Mouse (Mus musculus) macrophage (primary cell): ENCODE measurements around the gene Chil1. TPM values are rescaled to one million over a fixed set of nuclear protein-coding genes. Genes with fewer than 3 reads are reported as not detected.

Experiments used
- H3K27ac ChIP-seq: fragments of 350-480 bp; formaldehyde crosslinking; 2 replicates; pipeline ENCODE4 v1.9.0; 2021
- H3K36me3 ChIP-seq: fragments of 350-480 bp; formaldehyde crosslinking; 2 replicates; pipeline ENCODE4 v1.9.0; 2021; ENCODE audit errors: inconsistent target
- H3K4me3 ChIP-seq: fragments of 350-480 bp; formaldehyde crosslinking; 2 replicates; pipeline ENCODE4 v1.9.0; 2021; ENCODE audit errors: inconsistent target
- H3K79me2 ChIP-seq: fragments of 350-480 bp; formaldehyde crosslinking; 2 replicates; pipeline ENCODE4 v1.9.0; 2021; ENCODE audit errors: inconsistent target
- WGBS: methylation state at CpG from one replicate; pipeline ENCODE4 v1.1.7; 2026; ENCODE audit warnings: inconsistent platforms; ENCODE audit not compliant: missing documents; 5-methylcytosine and 5-hydroxymethylcytosine counted together
- polyA plus RNA-seq: library from polyadenylated mRNA; stranded (reverse); fragments of 250-400 nt; gene quantifications from 3 replicates; pipeline ENCODE4 v1.2.4, GENCODE M21; 2018; ENCODE audit warnings: inconsistent platforms

Chil1 gene
- polyA plus RNA-seq, 1 experiment from 2014 or later, result 1.8 TPM

DNA sequence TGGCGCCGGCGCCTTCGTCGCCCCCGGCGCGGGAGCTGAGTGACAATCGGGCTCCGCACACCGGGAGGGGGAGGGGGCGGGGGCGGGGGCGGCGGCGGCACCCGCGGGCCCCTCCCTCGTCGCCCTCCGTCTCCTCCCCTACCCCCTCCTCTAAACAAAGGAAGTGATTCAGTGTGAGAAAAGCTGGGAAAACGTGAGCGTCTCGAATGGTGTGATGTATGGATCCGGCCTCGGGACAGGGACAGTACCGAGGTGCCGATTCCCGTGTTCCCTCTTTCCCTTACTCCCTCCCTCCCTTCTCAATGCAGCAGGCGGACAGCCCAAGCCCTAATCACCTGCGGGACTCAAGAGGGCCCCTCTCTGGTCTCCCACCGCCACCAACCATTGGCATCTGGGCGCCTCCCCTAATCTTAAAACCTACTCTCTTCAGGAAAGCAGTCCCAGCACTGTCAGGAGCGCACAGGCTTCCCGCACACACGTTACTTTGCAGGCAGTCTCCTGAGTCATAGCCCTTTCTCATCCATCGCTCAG is 53.5 kb downstream of the Chil1 start, which contains the start of gene Adora1:
TSS of gene Adora1 (minus strand) at position 41 of the 531 bp plus-strand sequence.
- no peaks in the 10 kb centered on the region for H3K36me3 ChIP-seq
- H3K79me2 ChIP-seq, result no peaks in the 10 kb centered on the region
- 5% methylated on average over 30 of the region's 37 CpGs for WGBS
- H3K4me3 ChIP-seq, result no peak within 1 kb of the TSS
- no peak within 1 kb of the TSS for H3K27ac ChIP-seq

DNA sequence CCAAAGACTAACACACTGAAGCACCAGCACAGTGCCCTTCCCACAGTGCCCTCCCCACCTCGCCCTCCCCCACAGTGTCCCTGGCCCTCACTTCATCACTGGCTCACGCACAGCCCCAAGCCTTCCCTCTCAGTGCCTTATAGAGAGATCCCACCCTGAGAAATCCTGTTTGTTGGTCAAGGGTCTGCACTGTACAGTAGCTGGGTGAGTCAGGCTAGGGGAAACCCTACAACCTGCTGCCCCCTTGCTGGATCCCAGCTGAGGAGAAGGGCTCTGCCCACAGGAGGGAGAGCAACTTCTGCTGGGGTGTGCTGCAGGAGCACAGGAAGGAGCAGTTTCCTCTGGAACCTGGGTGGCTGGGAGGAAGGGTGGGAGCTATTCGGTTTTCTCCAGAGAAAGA is 54.2 kb downstream of the Chil1 start:
- Histone ChIP-seq H3K36me3 (no peaks in the 10 kb centered on the region), H3K4me3 (no peak overlapping the region), H3K79me2 (no peaks in the 10 kb centered on the region), H3K27ac (no peak overlapping the region)
- 62% methylated on average over 3 of the region's 3 CpGs for WGBS

DNA sequence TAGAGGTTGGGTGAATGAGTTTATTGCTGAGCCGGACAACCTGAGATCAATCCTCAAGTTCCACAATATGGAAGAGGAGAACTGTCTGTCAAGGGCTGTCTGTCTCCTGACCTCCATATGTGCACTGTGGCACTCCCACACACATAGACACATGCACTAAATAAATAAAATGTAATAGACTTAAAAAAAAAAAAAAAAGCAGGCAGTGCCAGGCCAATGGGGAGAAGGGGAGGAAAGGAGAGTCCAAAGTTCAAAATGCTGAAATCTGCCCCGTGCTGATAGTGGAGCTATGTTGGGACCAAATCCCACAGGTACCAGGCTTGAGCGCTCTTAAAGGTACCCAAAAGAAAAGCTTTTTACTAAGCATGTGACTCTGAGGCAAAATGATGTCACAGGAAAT is 55.5 kb downstream of the Chil1 start:
- Histone ChIP-seq H3K4me3 (no peak overlapping the region), H3K27ac (no peak overlapping the region), H3K79me2 (no peaks in the 10 kb centered on the region), H3K36me3 (no peaks in the 10 kb centered on the region)
- 97% methylated on average over 3 of the region's 3 CpGs for WGBS

Other genes with a start within 250 kb of the Chil1 start
- gene Fmod, start 144.9 kb upstream of the Chil1 start, polyA plus RNA-seq, result not detected in 3 replicates
- gene Btg2, start 103.1 kb upstream of the Chil1 start, polyA plus RNA-seq, result 3.9 to 21.4 TPM (median 6.0 TPM) in 3 replicates
- gene Chit1, start 70.9 kb upstream of the Chil1 start, polyA plus RNA-seq, result not detected in 3 replicates
- not detected in 3 replicates for gene Mybph, start 11.3 kb downstream of the Chil1 start, polyA plus RNA-seq
- gene Adora1, start 53.3 kb downstream of the Chil1 start, polyA plus RNA-seq, result not detected in 3 replicates
- not detected in 3 replicates for gene Myog, start 107.8 kb downstream of the Chil1 start, polyA plus RNA-seq
- gene Ppfia4, start 150.8 kb downstream of the Chil1 start, polyA plus RNA-seq, result 5.1 to 8.5 TPM (median 6.0 TPM) in 3 replicates
- 31.9 to 35.6 TPM (median 34.8 TPM) in 3 replicates for gene Tmem183a, start 179.8 kb downstream of the Chil1 start, polyA plus RNA-seq
- not detected in 3 replicates for gene 4933406M09Rik, start 203.8 kb downstream of the Chil1 start, polyA plus RNA-seq
- gene Cyb5r1, start 223.4 kb downstream of the Chil1 start, polyA plus RNA-seq, result 67.3 to 81.1 TPM (median 76.8 TPM) in 3 replicates
- 121 to 204 TPM (median 153 TPM) in 3 replicates for gene Adipor1, start 233.2 kb downstream of the Chil1 start, polyA plus RNA-seq